Mouse (Mus musculus) hematopoietic stem cell, adult 5-6 weeks (primary cell): Measurements from ENCODE around the gene Slc7a6os. TPM values are rescaled to one million over a fixed set of nuclear protein-coding genes. Genes with fewer than 3 reads are reported as not detected.
A peak's percentile ranks its signal among the peaks of the same experiment; 100 is the strongest.

ENCODE experiments used
- ATAC-seq, 2 experiments: fragments of 125-278 bp in 1 of 2; replicated peaks in 1 of 2; 2 replicates each; pipeline ENCODE4 v1.8.0; 2016 to 2017; ENCODE audit warnings: inconsistent platforms in 2 of 2, mild to moderate bottlenecking in 2 of 2, moderate number of reproducible peaks in 2 of 2, low read depth in 1 of 2, moderate TSS enrichment in 1 of 2; ENCODE audit not compliant: low FRiP score in 2 of 2, poor library complexity in 2 of 2, severe bottlenecking in 2 of 2, insufficient read depth in 1 of 2, low TSS enrichment in 1 of 2
- total RNA-seq: library from RNA; stranded (forward); fragments of 172-1452, 232-1000 nt; gene quantifications from 2 replicates; pipeline ENCODE4 v1.2.3, GENCODE M21; 2017

Gene Slc7a6os
- total RNA-seq, 1 experiment from 2014 or later, result 42.8 TPM

DNA sequence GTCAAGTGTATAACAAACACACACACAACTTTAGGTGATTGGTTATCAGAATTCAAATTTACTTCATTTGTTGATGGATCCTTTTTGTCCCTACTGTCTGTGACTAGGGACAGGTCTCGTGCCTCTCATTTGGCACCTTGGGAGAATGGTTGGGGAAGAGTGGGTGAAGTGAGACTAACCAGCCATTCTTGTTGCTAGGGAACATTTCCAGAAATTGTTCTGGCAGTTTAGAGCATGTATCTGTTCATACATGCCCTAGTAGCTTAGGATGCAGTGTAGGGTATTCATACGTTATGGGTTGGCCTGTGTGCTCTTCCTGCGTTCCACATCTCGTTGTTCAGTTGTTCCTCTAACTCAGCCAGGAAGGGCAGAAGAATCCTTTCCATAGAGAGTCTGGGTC, 21.6 kb downstream of the Slc7a6os start:
- no peak for ATAC-seq

DNA sequence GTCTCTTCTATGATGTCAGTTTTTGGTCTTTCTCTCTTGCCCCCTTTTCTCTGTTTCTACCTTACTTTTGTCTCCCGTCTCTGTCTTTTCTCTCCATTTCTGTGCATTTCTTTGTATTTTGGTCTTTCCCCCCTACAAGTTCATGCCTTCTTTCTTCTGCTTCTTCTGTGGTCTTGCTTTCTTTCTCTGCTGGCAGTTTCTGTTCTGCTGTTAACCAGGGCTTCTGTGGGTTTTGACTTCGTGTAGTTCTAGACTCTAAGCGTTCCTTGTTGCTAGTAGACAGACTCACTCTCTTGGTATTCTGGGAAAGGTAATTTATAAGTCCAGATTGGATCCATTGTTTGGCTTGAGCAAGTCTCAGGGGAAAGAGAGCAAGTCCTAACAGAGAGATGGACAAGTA, 24.3 kb downstream of the Slc7a6os start:
- no peak for ATAC-seq

DNA sequence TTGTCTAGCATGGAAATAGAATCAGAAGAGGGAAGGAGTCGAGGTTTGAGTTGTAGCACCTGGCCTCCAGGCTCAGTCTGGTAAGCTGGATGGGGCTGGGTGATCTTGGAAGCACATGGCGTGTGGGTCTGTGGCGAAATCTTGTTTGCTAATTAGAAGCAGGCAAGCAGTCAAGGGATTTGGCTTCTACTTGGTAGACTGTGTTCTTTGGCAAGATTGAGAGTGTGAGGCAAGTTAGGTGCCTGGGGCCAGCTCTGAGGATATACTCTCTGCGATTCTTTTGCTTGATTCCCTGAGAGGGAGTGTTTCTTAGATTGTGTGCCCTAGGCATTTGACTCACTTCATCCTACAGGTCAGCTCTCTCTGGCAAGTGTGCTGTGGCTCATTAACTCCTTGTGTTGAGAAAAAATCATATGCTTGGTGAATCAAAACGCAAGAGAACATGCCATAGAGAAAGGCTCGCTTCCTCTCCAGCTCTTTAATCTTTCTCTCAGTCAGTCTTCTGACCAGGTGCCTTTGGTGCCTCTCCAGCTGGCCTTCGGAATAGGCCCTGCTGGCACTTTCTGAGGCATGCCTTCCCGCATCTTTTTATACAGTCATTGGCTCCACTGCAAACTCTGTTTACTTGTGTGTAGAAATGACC, 25.0 kb downstream of the Slc7a6os start:
- no peak for ATAC-seq

DNA sequence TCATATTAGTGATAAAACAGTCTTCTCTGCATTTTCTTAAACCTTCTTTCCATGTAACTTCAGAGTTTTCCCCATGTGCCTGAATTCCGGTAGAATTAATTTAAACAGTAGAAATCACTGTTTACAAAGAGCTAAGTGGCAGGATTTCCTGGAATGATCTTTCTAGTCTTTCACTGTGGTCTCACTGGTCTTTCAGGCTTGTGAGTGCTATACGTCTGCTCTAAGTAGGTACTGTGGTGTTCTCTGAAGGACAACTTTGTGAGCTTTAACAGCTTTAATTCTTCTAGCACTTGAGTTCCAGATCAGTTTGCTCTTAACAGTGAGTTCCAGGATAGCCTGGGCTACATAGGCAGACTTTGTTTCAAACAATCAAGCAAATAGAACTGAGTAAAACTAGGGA, 32.3 kb downstream of the Slc7a6os start:
- no peak for ATAC-seq

DNA sequence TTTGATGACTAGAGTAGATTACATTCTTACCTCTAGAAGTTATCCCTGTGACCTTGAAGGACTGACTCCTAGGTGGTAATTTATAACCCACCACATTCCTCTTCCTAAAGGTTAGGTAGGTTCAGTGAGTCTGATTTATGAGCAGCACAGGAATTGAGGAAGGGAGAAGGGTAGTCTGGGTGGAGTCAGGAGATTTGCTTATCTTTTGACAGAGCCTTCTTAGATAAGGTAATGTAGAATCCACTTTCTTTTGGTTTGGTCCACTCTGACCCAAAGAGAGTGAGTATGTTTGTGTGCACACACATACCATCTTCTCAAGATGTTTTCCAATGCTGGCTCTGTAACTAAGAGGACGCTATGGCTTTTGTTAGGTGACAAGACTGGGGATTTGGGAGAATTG, 33.1 kb downstream of the Slc7a6os start:
- ATAC-seq, result no peak

DNA sequence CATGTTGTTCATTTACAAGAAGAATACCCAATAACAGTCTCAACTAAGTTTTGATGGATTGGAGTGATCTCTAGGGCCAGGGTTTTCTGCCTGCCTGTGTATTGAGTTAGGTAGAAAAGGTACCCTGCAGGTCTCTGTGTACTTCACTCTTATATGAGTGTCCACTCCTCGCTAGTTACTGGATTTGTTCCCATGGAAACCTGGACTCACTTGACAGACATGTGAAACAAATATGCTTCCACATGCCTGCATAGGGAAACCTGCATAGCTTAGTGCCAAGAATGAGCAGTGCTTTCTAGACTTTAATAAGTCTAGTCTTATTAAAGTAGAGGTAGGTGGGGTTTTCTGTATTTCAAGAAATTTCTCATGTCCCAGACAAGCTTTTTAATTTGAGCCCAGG, 33.8 kb downstream of the Slc7a6os start:
- no peak for ATAC-seq

DNA sequence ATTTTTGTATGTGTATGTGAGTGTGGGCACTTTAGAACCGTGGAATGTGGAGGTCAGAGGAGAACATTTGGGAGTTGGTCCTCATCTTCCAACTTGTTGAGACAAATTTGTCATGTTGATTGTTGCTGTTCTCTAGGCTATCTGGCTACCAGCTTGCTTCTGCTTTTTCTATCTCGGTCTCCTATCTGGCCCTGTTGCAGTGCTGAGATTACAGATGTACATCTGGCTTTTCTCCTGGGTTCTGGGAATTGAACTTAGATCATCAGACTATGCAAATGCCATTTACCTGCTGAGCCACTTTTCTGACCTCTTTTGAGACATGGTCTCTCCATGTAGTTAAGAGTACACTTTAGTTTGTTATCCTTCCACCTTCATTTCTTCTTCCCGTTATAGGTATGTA, 37.2 kb downstream of the Slc7a6os start:
- ATAC-seq, result no peak

DNA sequence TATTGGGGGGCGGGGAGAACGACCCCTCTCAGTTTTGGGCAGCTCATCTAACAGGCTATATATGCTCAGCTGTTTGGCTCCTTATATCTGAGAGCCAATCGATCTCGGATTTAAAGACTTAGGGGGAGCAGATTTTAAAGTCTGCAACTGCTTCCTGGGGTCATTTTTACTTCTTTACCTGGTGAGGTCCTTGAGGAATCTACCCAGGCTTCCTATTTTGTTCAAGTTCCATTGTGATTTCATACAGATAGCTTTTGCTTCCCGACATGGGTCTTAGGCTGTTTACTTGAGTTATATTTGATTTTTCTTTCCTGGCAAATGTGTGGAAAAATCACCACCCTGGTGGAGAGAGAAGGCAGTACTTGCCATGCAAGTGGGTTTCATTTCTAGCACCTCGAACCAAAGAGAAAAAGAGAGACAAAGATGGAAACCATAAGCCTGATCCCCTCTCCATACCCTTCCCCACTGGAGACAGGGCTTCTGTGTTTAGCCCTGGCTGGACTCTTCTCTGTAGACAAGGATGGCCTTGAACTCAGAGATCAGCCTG, 40.7 kb downstream of the Slc7a6os start:
- ATAC-seq, result no peak

DNA sequence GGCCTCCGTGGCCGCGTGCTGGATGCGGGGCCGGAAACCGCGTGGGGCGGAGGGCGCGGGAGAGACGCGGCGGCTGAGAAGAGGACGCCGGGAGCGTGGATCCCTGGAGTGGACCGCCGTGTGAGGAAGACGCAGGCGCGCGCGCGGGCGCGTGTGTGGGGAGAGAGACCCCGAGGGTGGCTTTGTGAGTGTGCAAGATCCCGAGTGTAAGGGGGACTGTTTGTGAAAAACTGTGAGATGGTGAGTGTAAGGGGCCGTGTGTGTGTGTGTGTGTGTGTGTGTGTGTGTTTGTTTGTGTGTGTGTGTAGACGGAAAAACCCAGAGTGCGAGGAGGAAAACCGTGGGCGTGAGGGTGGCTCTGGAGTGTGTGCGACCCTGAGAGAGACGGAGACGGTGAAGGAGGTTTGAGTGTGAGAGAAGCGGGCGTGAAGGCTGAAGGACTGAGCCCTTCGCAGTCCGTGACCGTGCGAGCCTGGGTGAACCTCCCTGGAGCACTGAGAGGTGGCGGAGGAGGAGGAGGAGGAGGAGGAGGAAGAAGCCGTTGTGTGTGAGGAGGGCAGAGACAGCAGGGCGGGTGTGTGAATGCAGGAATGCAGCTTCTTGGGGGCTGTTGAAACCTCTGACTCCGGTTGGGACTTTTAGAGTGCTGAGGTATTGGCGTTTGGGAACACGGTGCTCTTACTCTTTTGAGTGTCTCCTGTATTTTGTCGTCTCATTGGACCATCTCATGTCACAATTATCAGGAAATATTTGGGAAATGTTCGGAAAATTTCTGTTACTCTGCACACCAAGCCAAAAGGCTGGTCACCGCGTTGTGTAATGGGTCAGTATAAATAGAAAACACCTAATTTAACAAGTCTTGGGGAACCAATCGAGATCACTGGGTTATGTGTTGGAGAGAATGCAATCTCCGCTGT, 41.5 kb downstream of the Slc7a6os start:
- peak; percentile 13 to 23; a peak in 2 of 4 replicates for ATAC-seq

DNA sequence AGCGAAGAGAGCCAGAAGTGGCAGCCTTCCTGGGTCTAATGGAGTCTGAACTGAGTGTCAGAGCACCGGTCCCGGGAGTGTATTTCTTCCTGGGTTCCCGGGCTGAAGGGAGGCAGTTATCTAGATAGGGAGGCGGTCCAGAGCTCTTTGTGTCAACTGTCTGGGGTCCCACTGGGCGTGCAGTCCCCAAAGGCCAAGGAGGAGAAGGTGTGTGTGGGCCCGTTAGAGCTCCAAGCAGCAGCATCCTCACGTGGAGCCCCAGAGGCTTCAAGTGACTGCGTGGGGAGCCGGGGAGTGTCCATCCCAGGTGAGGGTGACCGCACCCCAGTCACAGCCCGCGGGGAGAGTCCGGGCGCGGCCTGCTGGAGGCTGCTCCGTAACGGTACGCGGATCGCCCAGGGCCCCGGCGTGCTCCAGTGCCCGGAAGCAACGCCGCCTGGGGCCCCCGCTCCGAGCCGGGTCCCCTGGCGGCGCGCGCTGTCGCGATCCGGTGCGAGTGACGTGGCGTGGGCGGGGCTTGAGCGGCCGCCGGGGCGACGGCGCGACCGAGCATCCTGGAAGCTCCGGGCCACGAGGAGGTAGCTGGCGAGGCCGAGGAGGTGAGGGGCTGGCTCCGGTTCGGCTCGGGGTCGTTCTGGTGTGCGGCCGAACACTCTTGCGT, 42.2 kb downstream of the Slc7a6os start, which contains the start of gene Slc7a6:
TSS of gene Slc7a6 (plus strand) at position 502 of the 661 bp plus-strand sequence.
- peak; percentile 66 to 76 for ATAC-seq

DNA sequence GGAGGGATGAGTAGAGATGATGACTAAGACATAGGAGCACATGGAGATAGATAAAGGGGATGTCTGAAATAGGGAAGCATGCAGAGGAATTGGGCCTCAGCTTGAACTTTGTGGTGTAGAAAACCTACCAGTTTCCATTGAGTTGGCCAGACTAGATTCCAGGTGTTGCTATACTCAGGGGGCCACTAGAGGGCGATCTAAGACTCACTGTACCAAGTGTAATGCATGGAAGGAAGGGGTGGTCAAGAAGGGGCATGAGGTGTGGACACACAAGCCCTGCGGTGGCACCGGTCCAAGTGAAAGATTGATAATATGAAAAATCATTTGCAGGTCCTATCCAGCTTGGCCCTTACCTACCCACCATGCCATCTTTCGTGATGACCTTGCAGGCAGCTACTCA, 45.3 kb downstream of the Slc7a6os start:
- ATAC-seq, result peak; percentile 25 to 49; a peak in 1 of 4 replicates

DNA sequence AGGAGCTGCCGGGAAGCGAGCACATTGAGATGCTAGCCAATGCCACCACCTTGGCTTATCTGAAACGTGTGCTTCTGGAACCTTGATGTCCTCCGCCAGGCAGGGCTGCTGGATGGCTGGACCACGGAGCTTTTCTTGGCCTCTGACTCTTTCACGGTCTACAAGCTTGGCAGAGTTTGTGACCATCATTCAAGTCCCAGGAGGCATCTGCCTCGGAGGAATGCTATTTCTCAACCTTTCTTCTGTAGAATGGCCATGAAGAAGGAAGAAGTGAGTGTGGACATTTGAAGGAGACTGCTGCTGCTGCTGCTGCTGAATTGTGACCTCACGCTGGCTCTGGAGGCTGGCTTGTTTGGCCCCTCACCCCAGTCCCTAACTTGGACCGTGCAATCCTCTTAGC, 47.5 kb downstream of the Slc7a6os start:
- no peak for ATAC-seq

DNA sequence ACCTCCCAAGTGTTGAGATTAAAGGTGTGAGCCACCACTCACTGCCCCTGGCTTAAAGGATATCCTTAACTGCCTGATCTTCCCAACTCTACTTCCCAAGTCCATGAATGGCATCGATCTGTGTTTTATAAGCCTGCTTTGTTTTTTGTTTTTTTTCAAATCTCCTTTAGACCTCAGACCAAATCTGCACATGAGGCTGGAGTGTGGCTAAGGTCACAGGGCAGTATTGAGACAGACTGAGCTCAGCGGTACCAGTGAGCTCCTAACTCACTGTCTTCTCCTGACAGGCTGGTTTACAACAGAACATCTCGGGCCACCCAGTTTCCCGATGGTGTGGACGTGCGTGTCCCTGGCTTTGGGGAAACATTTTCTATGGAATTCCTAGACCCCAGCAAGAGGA, 50.9 kb downstream of the Slc7a6os start:
- no peak for ATAC-seq

DNA sequence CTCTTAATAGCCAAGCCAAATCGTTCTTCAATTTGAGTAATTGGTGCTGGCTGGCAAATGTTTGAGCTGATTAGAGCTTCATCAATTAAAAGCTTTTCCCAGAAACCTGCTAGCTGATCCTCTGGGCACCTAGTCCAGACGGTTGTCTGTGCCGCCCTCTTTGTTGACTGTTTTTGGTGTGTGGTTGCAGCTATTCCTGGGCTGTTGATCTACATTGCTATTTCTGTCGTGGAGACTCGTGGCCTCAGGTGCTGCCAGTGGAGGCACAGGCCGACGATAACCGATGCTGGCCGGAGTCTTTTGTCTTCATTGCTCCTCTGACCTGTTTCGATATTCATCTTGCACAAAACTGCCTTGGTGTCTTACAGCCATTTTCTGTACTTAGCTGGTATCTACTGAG, 52.4 kb downstream of the Slc7a6os start:
- ATAC-seq, result no peak

DNA sequence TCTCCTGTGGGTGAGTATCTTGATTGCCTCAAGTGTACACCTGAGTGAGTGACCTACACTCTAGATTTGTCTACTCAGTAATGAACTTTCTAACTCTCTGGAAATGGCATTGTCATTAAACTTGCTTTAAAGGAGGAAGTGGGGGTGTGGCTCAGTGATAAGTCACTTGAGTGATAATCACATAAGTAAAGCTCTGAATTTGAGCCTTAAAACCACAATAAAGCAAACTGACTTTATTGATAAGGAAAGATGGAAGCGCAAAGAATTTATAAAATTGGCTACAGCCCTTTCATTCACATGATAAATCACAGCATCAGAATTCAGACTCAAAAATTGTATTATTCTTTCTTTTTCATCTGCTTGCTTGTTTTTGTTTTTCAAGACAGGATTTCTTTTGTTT, 53.3 kb downstream of the Slc7a6os start:
- ATAC-seq, result no peak

DNA sequence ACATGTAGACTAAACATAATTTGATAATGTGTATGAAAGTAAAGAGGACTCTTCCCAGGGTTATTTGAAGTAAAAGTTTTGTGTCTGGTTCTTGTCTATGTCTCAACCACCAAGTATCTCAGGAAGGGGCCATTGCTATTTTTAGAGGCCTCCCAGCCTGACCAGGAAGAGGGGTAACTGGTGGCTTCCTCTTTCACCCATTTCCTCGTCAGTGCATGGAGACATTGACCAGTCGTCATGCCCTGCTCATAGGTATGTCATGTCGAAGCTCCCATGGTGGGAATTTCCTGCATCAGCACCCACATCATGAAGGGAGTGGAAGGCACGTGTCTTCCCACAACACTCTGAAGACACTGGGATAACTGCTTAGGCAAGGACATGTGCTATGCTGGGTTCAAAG, 57.9 kb downstream of the Slc7a6os start:
- ATAC-seq, result no peak; a peak in 1 of 4 replicates

DNA sequence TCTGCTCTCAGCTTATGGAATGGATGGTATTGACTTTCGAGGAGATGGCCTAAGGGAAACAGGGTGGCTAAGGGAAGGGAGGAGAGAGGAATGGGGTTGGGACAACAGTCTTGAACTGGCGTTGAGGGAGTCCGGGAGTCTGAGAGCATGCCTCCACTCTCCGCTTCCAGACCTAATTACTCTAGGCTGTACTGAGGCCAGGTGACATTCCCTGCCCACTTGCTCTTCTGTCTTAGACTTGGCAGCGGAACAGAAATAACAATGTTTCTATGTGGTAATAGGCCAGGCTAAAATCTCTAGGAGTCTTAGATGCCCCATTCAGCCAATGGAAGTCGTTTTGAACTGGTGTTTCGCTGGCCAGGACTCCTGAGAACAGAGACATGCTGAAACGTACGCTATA, 59.7 kb downstream of the Slc7a6os start:
- no peak for ATAC-seq
